Mouse (Mus musculus) liver, embryonic 15.5 days (tissue): ENCODE data around the gene Plscr2. TPM values are rescaled to one million over a fixed set of nuclear protein-coding genes. Genes with fewer than 3 reads are reported as not detected.

Source experiments
- microRNA-seq: library from miRNA; unstranded; fragments of <30 nt; microRNA quantifications from one replicate; pipeline ENCODE4, GENCODE M21; 2016
- polyA plus RNA-seq: library from polyadenylated mRNA; unstranded; fragments of >200 nt; fragmentation: Nextera tagmentation; extraction: Ambion mirVana; gene quantifications from 2 replicates; pipeline ENCODE4 v1.2.1, GENCODE M21; 2015

The Plscr2 gene
- polyA plus RNA-seq, 1 experiment from 2014 or later, result 0.48 TPM

Small RNA genes within 50 kb of the gene (microRNA-seq; reads per million reads assigned to microRNA genes)
- not detected for gene Mir6386

Other genes with a start within 250 kb of the Plscr2 start
- not detected in 2 replicates for gene Plscr5, start 82.7 kb upstream of the Plscr2 start, polyA plus RNA-seq
- gene Plscr1, start 25.9 kb upstream of the Plscr2 start, polyA plus RNA-seq, result 25.5 and 26.3 TPM in 2 replicates
- not detected in 2 replicates for gene 1700057G04Rik, start 33.8 kb downstream of the Plscr2 start, polyA plus RNA-seq
- gene Plscr4, start 181.8 kb downstream of the Plscr2 start, polyA plus RNA-seq, result 0.82 and 0.89 TPM in 2 replicates